In genomic region chr7:127214521-127214920, GRCm38 (mm10) we compare ENCODE assay signal across 9 mouse cellular contexts. TPM values are rescaled to one million over a fixed set of nuclear protein-coding genes. Genes with fewer than 3 reads are reported as not detected.
DNase-seq lines count a peak whose midpoint lies in the region; ATAC-seq and TF ChIP-seq lines count a peak whose summit lies in the region.
"Had no signal": no experiment of that assay in that cellular context is flagged by ENCODE, and none has a peak within 500 bp of the region (broad histone marks: within the 10 kb centered on the region; RNA-seq: fewer than 3 reads in every experiment).

No protein-coding gene starts in this region.

- H3K9ac ChIP-seq in hindbrain, embryonic 15.5 days = 0 out of 2 replicates have a peak overlapping the region, but pooled peaks have one; percentile 27
- H3K9ac ChIP-seq in midbrain, embryonic 16.5 days (ENCODE audit: low read depth, low read length) = 0 out of 2 replicates have a peak overlapping the region, but pooled peaks have one; percentile 7
- H3K9ac ChIP-seq in forebrain, embryonic 12.5 days = no peak overlapping the region

- peak overlapping the region; percentile 47 for H3K4me2 ChIP-seq in hindbrain, embryonic 15.5 days
- H3K4me2 ChIP-seq in midbrain, embryonic 16.5 days (ENCODE audit: low read length) = no peak overlapping the region; the same call in 1 of the 2 replicates
- H3K4me2 ChIP-seq in forebrain, embryonic 12.5 days = no peak overlapping the region

- WGBS in kidney, adult 2 months = 57% methylated on average over 21 of the region's 21 CpGs
- WGBS in hindbrain, embryonic 15.5 days = 40% methylated on average over 21 of the region's 21 CpGs
- WGBS in midbrain, embryonic 16.5 days = 27% methylated on average over 21 of the region's 21 CpGs
- WGBS in forebrain, embryonic 12.5 days = 37% methylated on average over 21 of the region's 21 CpGs

- no peak for TF ChIP-seq CTCF in kidney, adult 2 months (conservative IDR thresholded peaks at IDR 0.05; ENCODE audit: insufficient read depth, insufficient read length, low read depth, low read length)

- ATAC-seq in hindbrain, embryonic 15.5 days (ENCODE audit: low FRiP score, low read depth) = no peak
- no peak for ATAC-seq in midbrain, embryonic 16.5 days
- no peak for ATAC-seq in forebrain, embryonic 12.5 days (ENCODE audit: low FRiP score)

- no peaks in the 10 kb centered on the region for H3K27me3 ChIP-seq in kidney, adult 2 months (replicated peaks; ENCODE audit: control insufficient read depth, insufficient read depth, low read length)
- no peaks in the 10 kb centered on the region for H3K27me3 ChIP-seq in hindbrain, embryonic 15.5 days
- no peaks in the 10 kb centered on the region for H3K27me3 ChIP-seq in midbrain, embryonic 16.5 days (ENCODE audit: control insufficient read depth, insufficient read depth, low read depth, low read length)
- H3K27me3 ChIP-seq in forebrain, embryonic 12.5 days = peaks cover 28% of the 10 kb centered on the region
- H3K27me3 ChIP-seq: megakaryocyte, embryonic 14.5 days had no signal

- TF ChIP-seq POLR2A in kidney, adult 2 months (IDR thresholded peaks at IDR 0.05; ENCODE audit: low read depth, low read length) = no peak

- H3K9me3 ChIP-seq in hindbrain, embryonic 15.5 days = no peaks in the 10 kb centered on the region
- no peaks in the 10 kb centered on the region for H3K9me3 ChIP-seq in midbrain, embryonic 16.5 days (replicated peaks; ENCODE audit: control insufficient read depth, low read length, poor library complexity, severe bottlenecking)
- no peaks in the 10 kb centered on the region for H3K9me3 ChIP-seq in forebrain, embryonic 12.5 days
- H3K9me3 ChIP-seq: megakaryocyte, embryonic 14.5 days had no signal

- H3K4me3 ChIP-seq in kidney, adult 2 months (ENCODE audit: insufficient read depth, low read depth, low read length) = peak overlapping the region; percentile 52
- H3K4me3 ChIP-seq in hindbrain, embryonic 15.5 days = 0 out of 2 replicates have a peak overlapping the region, but pooled peaks have one; percentile 10
- no peak overlapping the region for H3K4me3 ChIP-seq in midbrain, embryonic 16.5 days (ENCODE audit: low read depth, low read length)
- no peak overlapping the region for H3K4me3 ChIP-seq in forebrain, embryonic 12.5 days (replicated peaks)

- H3K36me3 ChIP-seq in kidney, adult 2 months (ENCODE audit: control insufficient read depth, insufficient read depth, low read length) = no peaks in the 10 kb centered on the region
- H3K36me3 ChIP-seq in hindbrain, embryonic 15.5 days = no peaks in the 10 kb centered on the region
- no peaks in the 10 kb centered on the region for H3K36me3 ChIP-seq in midbrain, embryonic 16.5 days (ENCODE audit: control insufficient read depth, insufficient read depth, low read length)
- no peaks in the 10 kb centered on the region for H3K36me3 ChIP-seq in forebrain, embryonic 12.5 days (replicated peaks)

- H3K4me1 ChIP-seq in kidney, adult 2 months (ENCODE audit: control insufficient read depth, insufficient read depth, low read length) = no peaks in the 10 kb centered on the region; the same call in 1 of the 2 replicates
- peaks cover 9% of the 10 kb centered on the region for H3K4me1 ChIP-seq in hindbrain, embryonic 15.5 days (replicated peaks)
- peaks cover 1% of the 10 kb centered on the region for H3K4me1 ChIP-seq in midbrain, embryonic 16.5 days (ENCODE audit: control insufficient read depth, insufficient read depth, low read length)
- H3K4me1 ChIP-seq in forebrain, embryonic 12.5 days = peaks cover 9% of the 10 kb centered on the region

- no peak for DNase-seq in kidney, adult 2 months
- no peak for DNase-seq in kidney, adult 18-20 months
- DNase-seq in embryo, embryonic 10.5 days (ENCODE audit: low spot score) = peak; percentile 27
- no peak for DNase-seq in c-Kit-positive CD71-positive TER-119-positive erythroid progenitor cells, embryonic 14.5 days (ENCODE audit: low spot score)
- DNase-seq in right cerebral cortex, postnatal 4 days = no peak

- H3K27ac ChIP-seq in kidney, adult 2 months (ENCODE audit: insufficient read depth, low read depth, low read length) = peak overlapping the region; percentile 77
- H3K27ac ChIP-seq in hindbrain, embryonic 15.5 days (replicated peaks) = no peak overlapping the region
- no peak overlapping the region for H3K27ac ChIP-seq in midbrain, embryonic 16.5 days (ENCODE audit: low read length)
- H3K27ac ChIP-seq in forebrain, embryonic 12.5 days = no peak overlapping the region

RNA-seq across cellular contexts. Expression of gene Mylpf, which starts 5.8 kb away (rescaled TPM):
- polyA plus RNA-seq in kidney, adult 2 months (2012; rRNA removed) = 0.33 and 90.1 TPM in 2 replicates
- 4.9 and 5.0 TPM in 2 replicates for polyA plus RNA-seq in hindbrain, embryonic 15.5 days (2015; fragmentation: Nextera tagmentation; extraction: Ambion mirVana)
- polyA plus RNA-seq in midbrain, embryonic 16.5 days (2015; fragmentation: Nextera tagmentation; extraction: Ambion mirVana) = 2.8 and 4.8 TPM in 2 replicates
- 9.2 and 10.1 TPM in 2 replicates for polyA plus RNA-seq in forebrain, embryonic 12.5 days (2016; fragmentation: Nextera tagmentation; extraction: Ambion mirVana)

RNA-seq across cellular contexts. Expression of gene Tbc1d10b, which starts 6.3 kb away (rescaled TPM):
- 26.8 and 28.5 TPM in 2 replicates for polyA plus RNA-seq in kidney, adult 2 months (2012; rRNA removed)
- polyA plus RNA-seq in hindbrain, embryonic 15.5 days (2015; fragmentation: Nextera tagmentation; extraction: Ambion mirVana) = 37.2 and 38.8 TPM in 2 replicates
- 30.7 and 31.2 TPM in 2 replicates for polyA plus RNA-seq in midbrain, embryonic 16.5 days (2015; fragmentation: Nextera tagmentation; extraction: Ambion mirVana)
- 30.8 and 34.3 TPM in 2 replicates for polyA plus RNA-seq in forebrain, embryonic 12.5 days (2016; fragmentation: Nextera tagmentation; extraction: Ambion mirVana)

RNA-seq across cellular contexts. Expression of gene Zfp553, which starts 18.3 kb away (rescaled TPM):
- 7.9 and 9.6 TPM in 2 replicates for polyA plus RNA-seq in kidney, adult 2 months (2012; rRNA removed)
- polyA plus RNA-seq in hindbrain, embryonic 15.5 days (2015; fragmentation: Nextera tagmentation; extraction: Ambion mirVana) = 51.9 and 56.2 TPM in 2 replicates
- 48.7 and 54.9 TPM in 2 replicates for polyA plus RNA-seq in midbrain, embryonic 16.5 days (2015; fragmentation: Nextera tagmentation; extraction: Ambion mirVana)
- 77.6 and 80.2 TPM in 2 replicates for polyA plus RNA-seq in forebrain, embryonic 12.5 days (2016; fragmentation: Nextera tagmentation; extraction: Ambion mirVana)

RNA-seq across cellular contexts. Expression of gene Sept1, which starts 18.4 kb away (rescaled TPM):
- 24.1 and 38.4 TPM in 2 replicates for polyA plus RNA-seq in kidney, adult 2 months (2012; rRNA removed)
- polyA plus RNA-seq in hindbrain, embryonic 15.5 days (2015; fragmentation: Nextera tagmentation; extraction: Ambion mirVana) = 18.4 and 19.3 TPM in 2 replicates
- 14.3 and 15.5 TPM in 2 replicates for polyA plus RNA-seq in midbrain, embryonic 16.5 days (2015; fragmentation: Nextera tagmentation; extraction: Ambion mirVana)
- polyA plus RNA-seq in forebrain, embryonic 12.5 days (2016; fragmentation: Nextera tagmentation; extraction: Ambion mirVana) = 42.6 and 43.4 TPM in 2 replicates

RNA-seq across cellular contexts. Expression of gene Cd2bp2, which starts 18.7 kb away (rescaled TPM):
- 26.9 and 33.6 TPM in 2 replicates for polyA plus RNA-seq in kidney, adult 2 months (2012; rRNA removed)
- 72.1 and 72.3 TPM in 2 replicates for polyA plus RNA-seq in hindbrain, embryonic 15.5 days (2015; fragmentation: Nextera tagmentation; extraction: Ambion mirVana)
- 76.1 and 85.7 TPM in 2 replicates for polyA plus RNA-seq in midbrain, embryonic 16.5 days (2015; fragmentation: Nextera tagmentation; extraction: Ambion mirVana)
- 104 and 108 TPM in 2 replicates for polyA plus RNA-seq in forebrain, embryonic 12.5 days (2016; fragmentation: Nextera tagmentation; extraction: Ambion mirVana)

Comparison
In these comparisons a context has a peak if more than half of its experiments do, and no peak if none do; other contexts are left out.
1. H3K4me3 ChIP-seq: peak in kidney, adult 2 months (single experiment) and hindbrain, embryonic 15.5 days (single experiment); none in midbrain, embryonic 16.5 days (single experiment) and forebrain, embryonic 12.5 days (single experiment).